In the genomic region with DNA sequence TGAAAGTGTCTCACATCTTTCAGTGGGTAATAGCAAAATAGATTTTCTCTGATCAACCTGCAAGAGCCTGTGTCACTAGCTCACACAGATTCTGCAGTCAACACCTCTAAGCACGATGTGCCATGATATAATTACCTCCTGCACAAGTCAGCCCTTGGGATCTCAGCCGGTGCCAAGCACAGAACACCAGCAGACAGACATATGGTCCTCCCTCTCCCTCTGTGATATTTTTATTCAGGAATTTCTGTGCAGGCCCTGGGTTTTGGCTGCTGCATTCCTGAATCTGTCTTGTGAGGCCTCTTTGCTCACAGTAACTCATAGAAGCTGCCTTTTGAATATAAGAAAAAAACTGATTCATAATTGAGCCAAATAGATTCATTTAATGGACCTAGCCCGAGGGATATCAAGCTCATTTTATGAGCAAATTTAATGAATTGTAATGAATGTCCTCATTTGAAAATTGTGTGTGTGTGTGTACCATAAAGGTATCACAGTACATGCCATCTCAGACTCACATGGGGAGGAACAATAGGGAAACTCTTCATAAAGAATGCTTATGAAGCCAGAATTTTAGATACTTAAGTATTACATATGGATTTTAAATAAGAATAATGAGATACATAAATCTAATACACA, we compare ENCODE assay signal across 12 mouse cellular contexts.
DNase-seq lines count a peak whose midpoint lies in the region; ATAC-seq lines count a peak whose summit lies in the region.
"Had no signal": no experiment of that assay in that cellular context is flagged by ENCODE, and none has a peak within 500 bp of the region (broad histone marks: within the 10 kb centered on the region; RNA-seq: fewer than 3 reads in every experiment).

No protein-coding gene starts in this region.

- no peak overlapping the region for H3K9ac ChIP-seq in heart, embryonic 13.5 days

- 38% methylated on average over 3 of the region's 3 CpGs for WGBS in heart, embryonic 13.5 days

- H3K4me1 ChIP-seq in heart, embryonic 13.5 days, result peaks cover 14% of the 10 kb centered on the region

- H3K4me2 ChIP-seq in heart, embryonic 13.5 days, result no peak overlapping the region

- H3K27me3 ChIP-seq in heart, embryonic 13.5 days (replicated peaks), result no peaks in the 10 kb centered on the region

- no peaks in the 10 kb centered on the region for H3K36me3 ChIP-seq in heart, embryonic 13.5 days
- H3K36me3 ChIP-seq: G1E had no signal

- H3K4me3 ChIP-seq in heart, embryonic 13.5 days, result no peak overlapping the region
- H3K4me3 ChIP-seq: erythroblast, embryonic 14.5 days had no signal

- no peak for DNase-seq in heart, adult 8-10 months (ENCODE audit: low spot score)
- DNase-seq in frontal cortex, postnatal 14 days (ENCODE audit: low spot score in 2 of 2), result peak; percentile 46 to 69
- DNase-seq in layer of hippocampus, adult 9-10 months (ENCODE audit: low spot score), result peak; percentile 41
- peak; percentile 73 to 86 for DNase-seq in right cerebral cortex, postnatal 10 days (ENCODE audit: low spot score in 2 of 2)
- DNase-seq in urinary bladder, postnatal 10 days (ENCODE audit: low spot score), result no peak
- no peak for DNase-seq in ovary, postnatal 10 days (ENCODE audit: low spot score)
- DNase-seq: kidney, adult 9 months; thymus, adult 18-20 months had no signal

- peak overlapping the region; percentile 43; the same call in 1 of the 2 replicates for H3K27ac ChIP-seq in heart, embryonic 13.5 days (replicated peaks)

- ATAC-seq in heart, embryonic 13.5 days (ENCODE audit: extremely low read depth, insufficient number of reproducible peaks, low FRiP score, low TSS enrichment), result no peak; the same call in 1 of the 2 replicates
- ATAC-seq in granulocyte monocyte progenitor cell, adult 5-6 weeks (replicated peaks; ENCODE audit: poor library complexity, severe bottlenecking), result no peak

- H3K9me3 ChIP-seq in heart, embryonic 13.5 days, result no peaks in the 10 kb centered on the region
- H3K9me3 ChIP-seq: G1E had no signal

Comparison
In these comparisons a context has a peak if more than half of its experiments do, and no peak if none do; other contexts are left out.
1. DNase-seq: peak in frontal cortex, postnatal 14 days (2 of 2), layer of hippocampus, adult 9-10 months (single experiment) and right cerebral cortex, postnatal 10 days (2 of 2); none in heart, adult 8-10 months (single experiment), urinary bladder, postnatal 10 days (single experiment) and ovary, postnatal 10 days (single experiment).